Mouse (Mus musculus) lung, embryonic 16.5 days (tissue): Measurements from ENCODE around the gene C030005K15Rik. TPM values are rescaled to one million over a fixed set of nuclear protein-coding genes. Genes with fewer than 3 reads are reported as not detected.

Experiments used
- ATAC-seq: fragments of 200-750 bp; cut with Nextera tagmentation; 2 replicates; pipeline ENCODE4 v1.8.0; 2017; ENCODE audit warnings: low read depth, mild to moderate bottlenecking, moderate library complexity
- H3K27ac ChIP-seq: fragments of 300-500 bp; sonication (generic); 2 replicates; pipeline ENCODE4 v1.5.1; 2014; ENCODE audit warnings: mild to moderate bottlenecking, control low read depth, low read length
- H3K27me3 ChIP-seq: fragments of 300-500 bp; sonication (generic); 2 replicates; pipeline ENCODE4 v1.6.1; 2014; ENCODE audit warnings: low read depth, low read length, mixed read lengths; ENCODE audit not compliant: control insufficient read depth, insufficient read depth
- H3K36me3 ChIP-seq: fragments of 300-500 bp; sonication (generic); 2 replicates; pipeline ENCODE4 v1.6.1; 2014; ENCODE audit warnings: low read length; ENCODE audit not compliant: control insufficient read depth, insufficient read depth
- H3K4me1 ChIP-seq: fragments of 300-500 bp; sonication (generic); replicated peaks from 2 replicates; pipeline ENCODE4 v1.6.1; 2014; ENCODE audit warnings: low read length, mixed read lengths; ENCODE audit not compliant: control insufficient read depth, insufficient read depth
- H3K4me2 ChIP-seq: fragments of 300-500 bp; sonication (generic); 2 replicates; pipeline ENCODE4 v1.6.1; 2014; ENCODE audit warnings: low read depth, low read length, control low read depth
- H3K4me3 ChIP-seq: fragments of 300-500 bp; sonication (generic); 2 replicates; pipeline ENCODE4 v1.5.1; 2014; ENCODE audit warnings: mild to moderate bottlenecking, low read length, control low read depth
- H3K9ac ChIP-seq: fragments of 300-500 bp; sonication (generic); 2 replicates; pipeline ENCODE4 v1.6.1; 2014; ENCODE audit warnings: low read length, control low read depth
- H3K9me3 ChIP-seq: fragments of 300-500 bp; sonication (generic); 2 replicates; pipeline ENCODE4 v1.6.1; 2016; ENCODE audit warnings: low read length; ENCODE audit not compliant: control insufficient read depth
- WGBS: fragments of 180-500 bp; shearing (Covaris S2); extraction: QIAGEN DNeasy Blood & Tissue Kit; methylation state at CpG from one replicate; pipeline ENCODE4 v1.1.7; 2014; 5-methylcytosine and 5-hydroxymethylcytosine counted together
- polyA plus RNA-seq: library from polyadenylated mRNA; unstranded; fragments of >200 nt; fragmentation: Nextera tagmentation; extraction: Ambion mirVana; gene quantifications from 2 replicates; pipeline ENCODE4 v1.2.1, GENCODE M21; 2015

The C030005K15Rik gene
- polyA plus RNA-seq, 1 experiment from 2014 or later = not detected

GRCm38 (mm10) chr10:97715289-97715906, 11.2 kb downstream of the C030005K15Rik start:
- no peak overlapping the region for H3K9ac ChIP-seq
- H3K9me3 ChIP-seq = no peaks in the 10 kb centered on the region
- 75% methylated on average over 3 of the region's 3 CpGs for WGBS
- ATAC-seq = no peak
- H3K4me2 ChIP-seq = no peak overlapping the region
- H3K36me3 ChIP-seq = no peaks in the 10 kb centered on the region
- H3K4me1 ChIP-seq = no peaks in the 10 kb centered on the region
- H3K27me3 ChIP-seq = no peaks in the 10 kb centered on the region
- H3K4me3 ChIP-seq = no peak overlapping the region
- no peak overlapping the region for H3K27ac ChIP-seq

- Histone ChIP-seq H3K36me3 (no peaks in the 10 kb centered on the region), H3K9ac (no peak overlapping the region), H3K4me2 (no peak overlapping the region), H3K27ac (no peak overlapping the region), H3K27me3 (no peaks in the 10 kb centered on the region), H3K4me3 (no peak overlapping the region), H3K9me3 (no peaks in the 10 kb centered on the region), H3K4me1 (no peaks in the 10 kb centered on the region)
- 76% methylated on average over 4 of the region's 4 CpGs for WGBS
- no peak for ATAC-seq
Observed at GRCm38 (mm10) chr10:97714584-97714983, 12.0 kb downstream of the C030005K15Rik start.

- no peaks in the 10 kb centered on the region for H3K27me3 ChIP-seq
- WGBS = 4% methylated on average over 5 of the region's 5 CpGs
Observed at GRCm38 (mm10) chr10:97712687-97713086, 13.9 kb downstream of the C030005K15Rik start.

GRCm38 (mm10) chr10:97704562-97704961, 22.0 kb downstream of the C030005K15Rik start:
- no peaks in the 10 kb centered on the region for H3K36me3 ChIP-seq
- 45% methylated on average over 1 of the region's 1 CpGs for WGBS
- no peak overlapping the region for H3K4me3 ChIP-seq
- H3K27ac ChIP-seq = no peak overlapping the region
- no peaks in the 10 kb centered on the region for H3K27me3 ChIP-seq
- H3K9ac ChIP-seq = no peak overlapping the region
- no peak overlapping the region for H3K4me2 ChIP-seq
- ATAC-seq = no peak
- H3K4me1 ChIP-seq = no peaks in the 10 kb centered on the region
- no peaks in the 10 kb centered on the region for H3K9me3 ChIP-seq

More at GRCm38 (mm10) chr10:97712687-97713086, 13.9 kb downstream of the C030005K15Rik start:
- no peak overlapping the region for H3K9ac ChIP-seq
- ATAC-seq = no peak
- no peak overlapping the region for H3K4me2 ChIP-seq
- no peaks in the 10 kb centered on the region for H3K4me1 ChIP-seq
- no peaks in the 10 kb centered on the region for H3K36me3 ChIP-seq
- H3K27ac ChIP-seq = no peak overlapping the region
- no peak overlapping the region for H3K4me3 ChIP-seq
- H3K9me3 ChIP-seq = no peaks in the 10 kb centered on the region

- Histone ChIP-seq H3K27ac (no peak overlapping the region), H3K9ac (no peak overlapping the region), H3K4me1 (no peaks in the 10 kb centered on the region), H3K27me3 (no peaks in the 10 kb centered on the region), H3K9me3 (no peaks in the 10 kb centered on the region), H3K4me3 (no peak overlapping the region), H3K36me3 (no peaks in the 10 kb centered on the region), H3K4me2 (no peak overlapping the region)
- ATAC-seq = no peak
Observed at GRCm38 (mm10) chr10:97702321-97702720, 24.2 kb downstream of the C030005K15Rik start.

- H3K36me3 ChIP-seq = no peaks in the 10 kb centered on the region
- 91% methylated on average over 35 of the region's 37 CpGs for WGBS
- ATAC-seq = no peak
- no peaks in the 10 kb centered on the region for H3K27me3 ChIP-seq
- H3K27ac ChIP-seq = no peak overlapping the region
- no peak overlapping the region for H3K4me2 ChIP-seq
- H3K4me1 ChIP-seq = no peaks in the 10 kb centered on the region
- peaks cover 5% of the 10 kb centered on the region; the same call in 1 of the 2 replicates for H3K9me3 ChIP-seq
- H3K9ac ChIP-seq = no peak overlapping the region
- no peak overlapping the region for H3K4me3 ChIP-seq
Observed at GRCm38 (mm10) chr10:97693398-97694135, 33.0 kb downstream of the C030005K15Rik start.

- ATAC-seq = no peak
- Histone ChIP-seq H3K4me1 (no peaks in the 10 kb centered on the region), H3K36me3 (no peaks in the 10 kb centered on the region), H3K4me3 (no peak within 1 kb of the TSS), H3K9me3 (peaks cover 5% of the 10 kb centered on the region; the same call in 1 of the 2 replicates), H3K27ac (no peak within 1 kb of the TSS), H3K27me3 (no peaks in the 10 kb centered on the region), H3K9ac (no peak within 1 kb of the TSS), H3K4me2 (no peak within 1 kb of the TSS)
- WGBS = 67% methylated on average over 20 of the region's 20 CpGs
Observed at GRCm38 (mm10) chr10:97692913-97693312, 33.6 kb downstream of the C030005K15Rik start, which contains the start of gene Ccer1. Gene Ccer1 (plus strand): TSS chr10:97693059.

- ATAC-seq = no peak
- H3K4me2 ChIP-seq = no peak overlapping the region
- H3K36me3 ChIP-seq = no peaks in the 10 kb centered on the region
- H3K9ac ChIP-seq = no peak overlapping the region
- no peaks in the 10 kb centered on the region for H3K4me1 ChIP-seq
- H3K4me3 ChIP-seq = no peak overlapping the region
- H3K9me3 ChIP-seq = peaks cover 5% of the 10 kb centered on the region; the same call in 1 of the 2 replicates
- H3K27ac ChIP-seq = no peak overlapping the region
- H3K27me3 ChIP-seq = no peaks in the 10 kb centered on the region
- 63% methylated on average over 3 of the region's 3 CpGs for WGBS
Observed at GRCm38 (mm10) chr10:97689425-97689824, 37.1 kb downstream of the C030005K15Rik start.

GRCm38 (mm10) chr10:97687198-97687597, 39.4 kb downstream of the C030005K15Rik start:
- 92% methylated on average over 1 of the region's 1 CpGs for WGBS
- Histone ChIP-seq H3K4me1 (no peaks in the 10 kb centered on the region), H3K4me3 (no peak overlapping the region), H3K27ac (no peak overlapping the region), H3K27me3 (no peaks in the 10 kb centered on the region), H3K36me3 (no peaks in the 10 kb centered on the region), H3K9me3 (no peaks in the 10 kb centered on the region), H3K9ac (no peak overlapping the region), H3K4me2 (no peak overlapping the region)
- ATAC-seq = no peak
